In the genomic region with DNA sequence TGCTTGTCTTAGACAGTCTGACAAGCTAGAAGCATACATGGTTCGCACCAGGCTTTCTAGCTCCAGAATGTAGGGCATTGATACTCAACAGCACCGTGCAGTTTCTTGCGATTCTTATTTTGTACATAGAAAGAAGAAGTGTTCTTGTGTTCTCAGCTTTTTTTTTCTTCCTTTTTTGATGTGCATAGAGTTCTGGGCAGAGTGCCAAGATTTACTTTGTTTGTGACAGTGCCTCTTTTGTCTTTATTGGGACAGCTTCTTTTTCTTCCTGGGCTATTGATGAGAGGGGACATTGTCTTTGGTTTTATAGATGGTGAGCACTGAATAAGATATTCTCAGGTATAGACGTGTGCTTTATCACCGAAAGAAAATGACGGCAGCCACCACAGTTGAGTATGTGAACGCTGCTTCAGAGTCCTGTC, we compare ENCODE assay signal across 10 mouse cellular contexts.
DNase-seq lines count a peak whose midpoint lies in the region; ATAC-seq and TF ChIP-seq lines count a peak whose summit lies in the region.
"Had no signal": no experiment of that assay in that cellular context is flagged by ENCODE, and none has a peak within 500 bp of the region (broad histone marks: within the 10 kb centered on the region; RNA-seq: fewer than 3 reads in every experiment).

No protein-coding gene starts in this region.

- no peak overlapping the region for H3K9ac ChIP-seq in forebrain, embryonic 13.5 days
- H3K9ac ChIP-seq in midbrain, embryonic 14.5 days (replicated peaks; ENCODE audit: low read length), result no peak overlapping the region
- no peak overlapping the region for H3K9ac ChIP-seq in heart, embryonic 12.5 days
- H3K9ac ChIP-seq: hindbrain, embryonic 15.5 days; liver, embryonic 13.5 days had no signal

- WGBS in forebrain, embryonic 13.5 days, result 18% methylated on average over 7 of the region's 7 CpGs
- 22% methylated on average over 7 of the region's 7 CpGs for WGBS in midbrain, embryonic 14.5 days
- WGBS in kidney, adult 2 months, result 74% methylated on average over 7 of the region's 7 CpGs
- WGBS in heart, embryonic 12.5 days, result 71% methylated on average over 7 of the region's 7 CpGs

- H3K27me3 ChIP-seq in forebrain, embryonic 13.5 days, result no peaks in the 10 kb centered on the region
- H3K27me3 ChIP-seq in midbrain, embryonic 14.5 days (ENCODE audit: control insufficient read depth, insufficient read depth, low read length), result no peaks in the 10 kb centered on the region
- no peaks in the 10 kb centered on the region for H3K27me3 ChIP-seq in kidney, adult 2 months (replicated peaks; ENCODE audit: control insufficient read depth, insufficient read depth, low read length)
- no peaks in the 10 kb centered on the region for H3K27me3 ChIP-seq in heart, embryonic 12.5 days (replicated peaks)
- H3K27me3 ChIP-seq: hindbrain, embryonic 15.5 days; liver, embryonic 13.5 days had no signal

- H3K4me1 ChIP-seq in forebrain, embryonic 13.5 days, result peaks cover 7% of the 10 kb centered on the region
- H3K4me1 ChIP-seq in midbrain, embryonic 14.5 days (ENCODE audit: control insufficient read depth, insufficient read depth, low read length), result 0 out of 2 replicates have a peak, but pooled peaks cover 4% of the 10 kb centered on the region
- H3K4me1 ChIP-seq in kidney, adult 2 months (ENCODE audit: control insufficient read depth, insufficient read depth, low read length), result no peaks in the 10 kb centered on the region
- H3K4me1 ChIP-seq in heart, embryonic 12.5 days (replicated peaks), result no peaks in the 10 kb centered on the region
- H3K4me1 ChIP-seq: hindbrain, embryonic 15.5 days; liver, embryonic 13.5 days had no signal

- H3K27ac ChIP-seq in forebrain, embryonic 13.5 days, result no peak overlapping the region
- H3K27ac ChIP-seq in midbrain, embryonic 14.5 days (replicated peaks; ENCODE audit: low read depth, low read length), result no peak overlapping the region
- H3K27ac ChIP-seq in kidney, adult 2 months (ENCODE audit: insufficient read depth, low read depth, low read length), result no peak overlapping the region
- no peak overlapping the region for H3K27ac ChIP-seq in heart, embryonic 12.5 days (ENCODE audit: poor library complexity, severe bottlenecking)
- H3K27ac ChIP-seq: hindbrain, embryonic 15.5 days; liver, embryonic 13.5 days had no signal

- H3K36me3 ChIP-seq in forebrain, embryonic 13.5 days (ENCODE audit: poor library complexity, severe bottlenecking), result no peaks in the 10 kb centered on the region
- H3K36me3 ChIP-seq in midbrain, embryonic 14.5 days (ENCODE audit: control insufficient read depth, insufficient read depth, low read length), result no peaks in the 10 kb centered on the region
- no peaks in the 10 kb centered on the region for H3K36me3 ChIP-seq in kidney, adult 2 months (ENCODE audit: control insufficient read depth, insufficient read depth, low read length)
- no peaks in the 10 kb centered on the region for H3K36me3 ChIP-seq in heart, embryonic 12.5 days
- H3K36me3 ChIP-seq: hindbrain, embryonic 15.5 days; liver, embryonic 13.5 days had no signal

- ATAC-seq in forebrain, embryonic 13.5 days, result peak; percentile 39
- peak; percentile 75; the same call in 1 of the 2 replicates for ATAC-seq in midbrain, embryonic 14.5 days (ENCODE audit: low FRiP score, low TSS enrichment)
- ATAC-seq in heart, embryonic 12.5 days (ENCODE audit: insufficient number of reproducible peaks, low FRiP score), result no peak

- no peak overlapping the region; the same call in 1 of the 2 replicates for H3K4me2 ChIP-seq in forebrain, embryonic 13.5 days
- H3K4me2 ChIP-seq in midbrain, embryonic 14.5 days (ENCODE audit: low read length), result 0 out of 2 replicates have a peak overlapping the region, but pooled peaks have one; percentile 6
- no peak overlapping the region for H3K4me2 ChIP-seq in heart, embryonic 12.5 days
- H3K4me2 ChIP-seq: hindbrain, embryonic 15.5 days; liver, embryonic 13.5 days had no signal

- no peak overlapping the region for H3K4me3 ChIP-seq in forebrain, embryonic 13.5 days
- H3K4me3 ChIP-seq in midbrain, embryonic 14.5 days (replicated peaks; ENCODE audit: low read depth, low read length), result no peak overlapping the region
- H3K4me3 ChIP-seq in kidney, adult 2 months (ENCODE audit: insufficient read depth, low read depth, low read length), result no peak overlapping the region
- H3K4me3 ChIP-seq in heart, embryonic 12.5 days, result no peak overlapping the region
- H3K4me3 ChIP-seq: hindbrain, embryonic 15.5 days; liver, embryonic 13.5 days had no signal

- DNase-seq in left cerebral cortex, postnatal 14 days (ENCODE audit: low spot score in 2 of 2), result peak; percentile 37 to 39
- DNase-seq in left cerebral cortex, adult 18-20 months (ENCODE audit: low spot score in 2 of 2), result no peak
- peak; percentile 48 for DNase-seq in Muller cell, postnatal 12 days (ENCODE audit: inconsistent ontology term)
- DNase-seq in midbrain, embryonic 14.5 days, result peak; percentile 74
- no peak for DNase-seq in kidney, adult 2 months
- DNase-seq: liver, embryonic 13.5 days; thymus, postnatal 36 days had no signal

- intact Hi-C loops in left cerebral cortex, postnatal 14 days (cut with DNase I), result no loop called here

- no peaks in the 10 kb centered on the region for H3K9me3 ChIP-seq in forebrain, embryonic 13.5 days (replicated peaks)
- no peaks in the 10 kb centered on the region for H3K9me3 ChIP-seq in midbrain, embryonic 14.5 days (ENCODE audit: control insufficient read depth, low read length)
- H3K9me3 ChIP-seq in heart, embryonic 12.5 days (replicated peaks), result no peaks in the 10 kb centered on the region
- H3K9me3 ChIP-seq: hindbrain, embryonic 15.5 days; liver, embryonic 13.5 days had no signal

- TF ChIP-seq CTCF in kidney, adult 2 months (conservative IDR thresholded peaks at IDR 0.05; ENCODE audit: insufficient read depth, insufficient read length, low read depth, low read length), result no peak

- TF ChIP-seq POLR2A in kidney, adult 2 months (IDR thresholded peaks at IDR 0.05; ENCODE audit: low read depth, low read length), result no peak

Comparison
In these comparisons a context has a peak if more than half of its experiments do, and no peak if none do; other contexts are left out.
1. DNase-seq: peak in left cerebral cortex, postnatal 14 days (2 of 2), Muller cell, postnatal 12 days (single experiment) and midbrain, embryonic 14.5 days (single experiment); none in left cerebral cortex, adult 18-20 months (0 of 2) and kidney, adult 2 months (single experiment).